Mouse (Mus musculus) CD4-positive helper T cell, adult 2 months (primary cell): ENCODE results near the gene Prdm16.

Source experiments
- DNase-seq: peaks from one replicate; pipeline ENCODE4 v3.0.0-alpha.2; 2012; ENCODE audit warnings: low read depth, missing footprints, low spot score

Gene Prdm16

GRCm38 (mm10) chr4:154516470-154516869, 120.2 kb downstream of the Prdm16 start:
- no peak for DNase-seq

- no peak for DNase-seq
Observed at GRCm38 (mm10) chr4:154513664-154514063, 123.0 kb downstream of the Prdm16 start.

- DNase-seq = no peak
Observed at GRCm38 (mm10) chr4:154512518-154513090, 124.1 kb downstream of the Prdm16 start.

- DNase-seq = no peak
Observed at GRCm38 (mm10) chr4:154511767-154512166, 124.9 kb downstream of the Prdm16 start.

- DNase-seq = no peak
Observed at GRCm38 (mm10) chr4:154506774-154507435, 129.8 kb downstream of the Prdm16 start.

- DNase-seq = no peak
Observed at GRCm38 (mm10) chr4:154505313-154505712, 131.4 kb downstream of the Prdm16 start.

- no peak for DNase-seq
Observed at GRCm38 (mm10) chr4:154503260-154503829, 133.3 kb downstream of the Prdm16 start.

- DNase-seq = no peak
Observed at GRCm38 (mm10) chr4:154502403-154503000, 134.2 kb downstream of the Prdm16 start.

GRCm38 (mm10) chr4:154500695-154501094, 136.0 kb downstream of the Prdm16 start:
- no peak for DNase-seq

- no peak for DNase-seq
Observed at GRCm38 (mm10) chr4:154499701-154500523, 136.8 kb downstream of the Prdm16 start.

- no peak for DNase-seq
Observed at GRCm38 (mm10) chr4:154497423-154498175, 139.1 kb downstream of the Prdm16 start.

- DNase-seq = no peak
Observed at GRCm38 (mm10) chr4:154496991-154497390, 139.7 kb downstream of the Prdm16 start.

- no peak for DNase-seq
Observed at GRCm38 (mm10) chr4:154496522-154496921, 140.2 kb downstream of the Prdm16 start.

GRCm38 (mm10) chr4:154493996-154494395, 142.7 kb downstream of the Prdm16 start:
- DNase-seq = no peak

GRCm38 (mm10) chr4:154492714-154493121, 144.0 kb downstream of the Prdm16 start:
- DNase-seq = no peak

- no peak for DNase-seq
Observed at GRCm38 (mm10) chr4:154492268-154492667, 144.4 kb downstream of the Prdm16 start.

- no peak for DNase-seq
Observed at GRCm38 (mm10) chr4:154488031-154488430, 148.6 kb downstream of the Prdm16 start.

GRCm38 (mm10) chr4:154482695-154483094, 154.0 kb downstream of the Prdm16 start:
- DNase-seq = no peak

GRCm38 (mm10) chr4:154481771-154482637, 154.7 kb downstream of the Prdm16 start:
- DNase-seq = no peak
